Mouse (Mus musculus): ENCODE results near the gene H2-K1.

- TF ChIP-seq CTCF (IDR thresholded peaks at IDR 0.05; ENCODE audit: low read depth, low read length) (peak; percentile 13; the same call in 1 of the 2 replicates), POLR2A (IDR thresholded peaks at IDR 0.05; ENCODE audit: extremely low read depth, insufficient read depth, low read length) (no peak)
Measured at GRCm38 (mm10) chr17:34030861-34031326, 30.7 kb upstream of the H2-K1 start.
